Mouse (Mus musculus): ENCODE data around the gene Arhgap18.

DNA sequence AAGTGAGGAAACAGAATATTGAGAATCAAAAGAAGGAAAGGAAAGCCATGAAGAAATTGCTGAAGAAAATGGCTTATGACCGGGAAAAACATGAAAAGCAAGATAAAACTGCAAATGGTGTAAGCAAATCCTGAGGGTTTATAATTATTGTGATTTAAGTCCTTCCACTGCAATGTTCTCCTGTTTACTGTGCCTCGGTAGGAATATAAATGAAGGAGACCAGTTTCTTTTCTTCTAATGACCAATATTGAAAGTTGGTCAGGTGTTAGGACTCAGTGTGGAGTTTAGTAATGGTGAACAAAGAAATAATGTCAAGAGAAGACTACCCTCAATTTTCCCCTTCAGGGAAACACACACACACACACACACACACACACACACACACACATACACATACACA, 136.5 kb downstream of the Arhgap18 start:
- TF ChIP-seq CTCF (IDR thresholded peaks at IDR 0.05; ENCODE audit: insufficient read depth, low read depth, low read length) (no peak), POLR2A (IDR thresholded peaks at IDR 0.05; ENCODE audit: insufficient read depth, low read depth, low read length) (no peak)

Data from olfactory bulb, adult 2 months (tissue).